Mouse (Mus musculus) G1E (cell line): ENCODE results near the gene Rad50. TPM values are rescaled to one million over a fixed set of nuclear protein-coding genes. Genes with fewer than 3 reads are reported as not detected.

Source experiments
- ATAC-seq: 2 replicates; pipeline ENCODE4 v1.8.0; 2016; ENCODE audit warnings: mild to moderate bottlenecking; ENCODE audit not compliant: insufficient number of reproducible peaks, poor library complexity, low FRiP score, severe bottlenecking; ENCODE audit errors: extremely low read depth
- DNase-seq: peaks from one replicate; pipeline ENCODE4 v3.0.0; 2012; ENCODE audit warnings: low spot score
- H3K27me3 ChIP-seq: 2 replicates; pipeline ENCODE4 v1.6.1; 2012; ENCODE audit warnings: mild to moderate bottlenecking, low read length, inconsistent platforms; ENCODE audit not compliant: insufficient read depth
- H3K36me3 ChIP-seq: replicated peaks from 2 replicates; pipeline ENCODE3; 2012; ENCODE audit warnings: mild to moderate bottlenecking, inconsistent platforms
- H3K4me1 ChIP-seq: 2 replicates; pipeline ENCODE4 v1.6.1; 2012; ENCODE audit warnings: low read depth, low read length, inconsistent platforms, mixed read lengths; ENCODE audit not compliant: insufficient read depth
- H3K4me3 ChIP-seq: 2 replicates; pipeline ENCODE4 v1.5.1; 2012; ENCODE audit warnings: low read depth, mild to moderate bottlenecking, inconsistent platforms, low read length, moderate library complexity, mixed read lengths
- H3K9me3 ChIP-seq: replicated peaks from 2 replicates; pipeline ENCODE4 v1.6.1; 2012; ENCODE audit warnings: inconsistent platforms
- CTCF ChIP-seq: IDR thresholded peaks from 2 replicates; pipeline ENCODE4 v1.5.1; 2012; ENCODE audit warnings: low read depth, low read length, inconsistent platforms, mixed read lengths
- GATA1 ChIP-seq: IDR thresholded peaks from 2 replicates; pipeline ENCODE4 v1.6.1; 2012; ENCODE audit warnings: borderline replicate concordance, low read length, inconsistent platforms, mixed read lengths
- GATA2 ChIP-seq: IDR thresholded peaks from 2 replicates; pipeline ENCODE4 v1.6.1; 2012; ENCODE audit warnings: low read depth, low read length, inconsistent platforms, borderline replicate concordance
- POLR2AphosphoS5 ChIP-seq: IDR thresholded peaks from 2 replicates; pipeline ENCODE4 v1.6.1; 2012; ENCODE audit warnings: low read depth, low read length, inconsistent platforms; ENCODE audit not compliant: insufficient replicate concordance
- TAL1 ChIP-seq: conservative IDR thresholded peaks from 2 replicates; pipeline ENCODE4 v1.6.1; 2012; ENCODE audit warnings: low read depth, low read length, inconsistent platforms, mixed read lengths
- polyA plus RNA-seq: library from polyadenylated mRNA; stranded (reverse); fragments of >175 nt; gene quantifications from 2 replicates; pipeline ENCODE4 v1.2.3, GENCODE M21; 2012
- total RNA-seq, 2 experiments: library from RNA; stranded (forward) in 1 of 2; stranded (reverse) in 1 of 2; fragments of 200-1000 nt in 1 of 2; fragments of >200 nt in 1 of 2; fragmentation: Nextera tagmentation in 1 of 2; gene quantifications; 2 replicates each; pipeline ENCODE4 v1.2.3; 2014 to 2017

Rad50 gene
- total and polyA plus RNA-seq, 3 experiments: 16.4 to 97.2 (median 92.4) TPM

DNA sequence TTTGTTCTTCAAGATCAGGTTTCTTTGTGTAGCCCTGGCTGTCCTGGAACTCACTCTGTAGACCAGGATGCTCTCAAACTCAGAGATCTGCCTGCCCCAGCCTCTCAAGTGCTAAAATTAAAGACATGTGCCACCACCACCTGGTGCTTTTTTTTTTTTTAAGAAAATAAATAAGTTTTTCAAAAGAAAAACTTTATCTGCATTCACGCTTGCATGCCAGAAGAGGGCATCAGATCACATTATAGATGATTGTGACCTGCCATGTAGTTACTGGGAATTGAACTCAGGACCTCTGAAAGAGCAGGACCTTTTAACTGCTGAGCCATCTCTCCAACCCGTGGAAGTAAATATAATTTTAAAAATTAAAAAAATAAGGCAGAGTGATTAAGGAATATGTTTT, 38.1 kb upstream of the Rad50 start:
- Histone ChIP-seq H3K36me3 (no peaks in the 10 kb centered on the region), H3K9me3 (no peaks in the 10 kb centered on the region), H3K4me1 (no peaks in the 10 kb centered on the region), H3K4me3 (no peak overlapping the region), H3K27me3 (peaks cover 27% of the 10 kb centered on the region)
- no peak for DNase-seq
- TF ChIP-seq CTCF (no peak), GATA1 (no peak), TAL1 (no peak), GATA2 (no peak), POLR2AphosphoS5 (no peak)
- ATAC-seq: no peak

DNA sequence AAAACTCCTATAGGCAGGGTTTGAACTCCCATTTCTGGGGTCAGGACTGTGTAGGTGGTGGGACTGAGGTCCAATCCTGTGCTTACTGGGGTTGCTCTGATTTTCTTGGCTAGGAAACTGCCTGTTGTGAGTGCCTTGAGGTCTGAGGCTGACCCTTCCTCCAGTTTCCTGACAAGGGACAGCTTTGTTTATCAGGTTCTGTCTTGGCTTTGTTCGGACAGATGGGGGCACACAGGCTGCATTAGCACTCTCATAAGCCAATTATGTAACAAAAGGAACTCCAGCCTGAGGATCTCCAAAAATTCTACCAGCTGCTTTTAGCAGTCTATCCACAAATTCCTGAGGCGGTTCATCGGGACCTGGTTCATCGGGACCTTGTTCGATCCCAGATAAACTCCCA, 35.2 kb upstream of the Rad50 start:
- ATAC-seq (no peak), DNase-seq (no peak)
- no peak for TF ChIP-seq GATA1
- TF ChIP-seq POLR2AphosphoS5: no peak
- H3K9me3 ChIP-seq: no peaks in the 10 kb centered on the region
- no peaks in the 10 kb centered on the region for H3K36me3 ChIP-seq
- peaks cover 7% of the 10 kb centered on the region for H3K4me1 ChIP-seq
- peaks cover 24% of the 10 kb centered on the region for H3K27me3 ChIP-seq
- H3K4me3 ChIP-seq: no peak overlapping the region

DNA sequence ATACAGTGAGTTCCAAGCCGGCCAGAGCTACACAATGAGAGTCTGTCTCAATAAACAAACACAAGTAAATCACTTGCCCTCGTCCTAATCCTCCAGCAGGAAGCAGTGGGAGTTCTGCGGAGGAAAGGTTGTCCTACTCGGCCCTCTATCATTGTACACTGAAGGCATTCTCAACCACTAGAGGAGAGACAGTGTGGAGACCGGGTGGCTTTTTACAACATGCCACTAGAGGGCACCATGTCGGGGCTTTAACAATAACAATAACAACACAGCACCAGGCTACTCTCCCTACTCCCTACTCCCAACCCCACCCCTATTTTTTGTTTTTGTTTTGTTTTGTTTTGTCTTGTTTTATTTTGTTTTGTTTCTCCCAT, 30.4 kb upstream of the Rad50 start:
- H3K36me3 ChIP-seq: no peaks in the 10 kb centered on the region
- TF ChIP-seq TAL1 (no peak), POLR2AphosphoS5 (no peak), GATA2 (no peak), GATA1 (no peak), CTCF (no peak; the same call in 1 of the 2 replicates)
- H3K4me1 ChIP-seq: peaks cover 21% of the 10 kb centered on the region
- peak; percentile 40; the same call in 1 of the 2 replicates for ATAC-seq
- H3K4me3 ChIP-seq: no peak overlapping the region
- H3K27me3 ChIP-seq: peaks cover 5% of the 10 kb centered on the region; the same call in 1 of the 2 replicates
- H3K9me3 ChIP-seq: no peaks in the 10 kb centered on the region
- peak; percentile 47 for DNase-seq

DNA sequence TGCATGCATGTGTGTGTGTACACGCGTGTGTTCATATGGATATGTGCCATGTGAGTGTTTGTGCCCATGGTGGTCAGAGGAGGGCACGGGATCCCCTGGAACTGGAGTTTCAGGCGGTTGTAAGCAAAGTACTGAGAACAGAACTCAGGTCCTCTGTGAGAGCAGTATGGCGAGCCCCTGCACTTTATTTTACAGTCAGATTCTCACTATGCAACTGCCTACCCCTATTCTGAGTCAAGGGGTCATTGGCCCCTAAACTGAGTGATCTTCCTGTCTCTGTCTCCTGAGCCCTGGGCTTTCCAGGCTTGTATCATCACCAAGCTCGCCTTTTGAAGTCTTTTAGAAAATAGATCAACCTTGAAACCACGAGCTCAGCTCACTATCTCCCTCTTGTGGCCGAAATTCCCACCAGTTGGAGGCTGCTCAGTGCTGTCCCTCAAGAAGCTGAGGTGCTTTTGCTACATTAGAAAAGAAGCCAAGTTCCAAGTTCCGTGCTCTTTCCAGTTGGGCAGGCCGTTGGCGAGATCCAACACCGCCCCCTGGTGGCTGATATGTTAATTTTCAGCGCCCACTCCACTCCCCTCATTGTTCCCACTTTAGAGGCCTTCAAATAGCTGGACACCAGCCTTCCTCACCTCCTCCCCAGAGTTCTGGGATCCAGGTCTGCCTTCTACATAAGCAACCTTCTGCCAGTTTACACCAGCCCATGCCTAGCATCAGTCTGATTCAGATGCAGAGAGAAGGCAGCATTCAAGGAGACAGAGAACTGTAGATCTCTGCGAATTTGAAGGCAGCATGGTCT, 29.9 kb upstream of the Rad50 start:
- ATAC-seq: 0 out of 2 replicates have a peak, but pooled peaks have one; percentile 28
- H3K4me3 ChIP-seq: no peak overlapping the region
- H3K9me3 ChIP-seq: no peaks in the 10 kb centered on the region
- no peaks in the 10 kb centered on the region for H3K36me3 ChIP-seq
- no peaks in the 10 kb centered on the region for H3K27me3 ChIP-seq
- peaks cover 22% of the 10 kb centered on the region for H3K4me1 ChIP-seq
- no peak for TF ChIP-seq POLR2AphosphoS5
- peak; percentile 65 for TF ChIP-seq CTCF
- TF ChIP-seq GATA1: no peak
- TF ChIP-seq GATA2: no peak
- no peak for TF ChIP-seq TAL1
- DNase-seq: peak; percentile 33

DNA sequence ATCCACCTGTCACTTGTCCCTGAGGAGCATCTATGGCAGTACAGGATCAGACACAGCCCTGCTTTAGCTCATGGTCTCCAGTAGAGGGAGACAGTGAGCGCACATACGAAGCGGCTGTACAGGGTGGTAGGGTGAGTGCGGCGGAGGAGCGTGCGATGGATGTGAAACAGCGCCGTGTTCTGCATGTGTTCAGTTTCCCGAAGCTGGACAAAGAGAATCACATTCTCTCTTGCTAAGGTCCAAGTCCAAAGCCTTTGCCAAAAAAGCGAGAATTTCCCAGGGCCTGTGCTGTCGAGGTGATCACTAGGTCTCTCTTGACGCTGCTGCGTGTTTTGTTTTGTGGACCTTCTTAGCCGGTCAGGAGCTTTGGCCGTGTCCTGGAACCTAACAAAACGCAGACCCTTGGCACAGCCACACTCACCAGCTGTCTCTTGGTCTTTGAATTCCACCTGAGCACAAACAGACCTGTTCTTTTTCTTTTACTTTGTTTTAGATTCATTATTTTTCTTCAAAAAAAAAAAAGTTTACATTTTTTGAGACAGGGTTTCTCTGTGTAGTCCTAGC, 28.6 kb upstream of the Rad50 start:
- ATAC-seq (peak; percentile 22; the same call in 1 of the 2 replicates), DNase-seq (peak; percentile 60)
- Histone ChIP-seq H3K27me3 (peaks cover 1% of the 10 kb centered on the region; the same call in 1 of the 2 replicates), H3K36me3 (no peaks in the 10 kb centered on the region), H3K4me3 (no peak overlapping the region), H3K9me3 (no peaks in the 10 kb centered on the region), H3K4me1 (peaks cover 26% of the 10 kb centered on the region)
- no peak for TF ChIP-seq POLR2AphosphoS5
- TF ChIP-seq GATA2: no peak
- TF ChIP-seq CTCF: peak; percentile 94

DNA sequence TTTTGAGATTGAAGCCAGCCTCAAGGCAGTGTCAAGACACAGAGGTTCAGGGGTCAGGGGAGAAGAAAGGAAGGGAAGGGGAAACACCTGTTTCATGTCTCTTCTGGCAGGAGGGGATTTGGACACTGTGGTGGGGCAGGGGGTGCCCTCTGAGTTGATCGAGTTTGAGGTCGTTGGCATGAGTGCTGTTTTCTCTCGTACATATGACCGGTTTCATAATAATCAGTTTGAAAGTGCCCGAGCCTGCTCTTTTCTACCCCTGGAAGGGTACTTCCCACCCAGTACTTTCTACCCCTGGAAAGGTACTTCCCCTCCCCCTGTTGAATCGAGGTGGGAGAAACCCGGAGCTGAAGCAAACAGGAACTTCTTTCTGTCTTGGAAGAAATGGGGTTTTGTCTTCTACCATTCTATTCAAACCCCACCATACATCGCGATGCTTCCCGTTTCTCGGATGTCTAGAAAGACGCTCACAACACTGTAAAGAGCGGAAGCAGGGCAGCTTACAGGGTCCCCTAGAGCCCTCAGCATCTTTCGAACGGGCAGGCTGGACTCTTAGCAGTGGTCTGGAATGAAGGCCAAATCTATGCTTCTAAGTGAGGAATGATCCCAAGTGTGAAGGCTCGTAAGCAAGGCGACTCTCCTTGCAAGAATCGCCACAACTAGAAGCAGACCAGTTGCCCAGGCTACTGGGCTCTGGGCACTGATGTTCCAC, 28.0 kb upstream of the Rad50 start:
- DNase-seq: no peak
- Histone ChIP-seq H3K4me3 (no peak overlapping the region), H3K9me3 (no peaks in the 10 kb centered on the region), H3K27me3 (peaks cover 5% of the 10 kb centered on the region; the same call in 1 of the 2 replicates), H3K36me3 (no peaks in the 10 kb centered on the region), H3K4me1 (peaks cover 28% of the 10 kb centered on the region)
- no peak for TF ChIP-seq CTCF
- no peak for TF ChIP-seq POLR2AphosphoS5
- TF ChIP-seq TAL1: no peak
- no peak for TF ChIP-seq GATA2
- no peak for TF ChIP-seq GATA1
- ATAC-seq: no peak
